34 mouse cellular contexts compared by ENCODE assay signal in genomic region chr13:59690576-59690975, GRCm38 (mm10). TPM values are rescaled to one million over a fixed set of nuclear protein-coding genes. Genes with fewer than 3 reads are reported as not detected.
DNase-seq lines count a peak whose midpoint lies in the region; ATAC-seq and TF ChIP-seq lines count a peak whose summit lies in the region.
"Had no signal": no experiment of that assay in that cellular context is flagged by ENCODE, and none has a peak within 500 bp of the region (broad histone marks: within the 10 kb centered on the region; RNA-seq: fewer than 3 reads in every experiment).

No protein-coding gene starts in this region.

- H3K4me2 ChIP-seq in hindbrain, embryonic 11.5 days (replicated peaks; ENCODE audit: low read depth, low read length): no peak overlapping the region
- no peak overlapping the region for H3K4me2 ChIP-seq in lung, postnatal 0 days (replicated peaks; ENCODE audit: low read depth, low read length)
- H3K4me2 ChIP-seq: embryonic facial prominence, embryonic 12.5 days; embryonic facial prominence, embryonic 15.5 days; heart, embryonic 11.5 days; hindbrain, embryonic 14.5 days had no signal

- ATAC-seq in hindbrain, embryonic 11.5 days (ENCODE audit: low FRiP score): no peak
- no peak for ATAC-seq in lung, postnatal 0 days
- no peak for ATAC-seq in CD4-positive, CD25-positive, alpha-beta regulatory T cell, adult 4 months
- ATAC-seq: forebrain, embryonic 14.5 days; forebrain, postnatal 0 days; hindbrain, postnatal 0 days; inflammation-experienced regulatory T-cells, adult 6 months had no signal

- H3K27me3 ChIP-seq in hindbrain, embryonic 10.5 days (ENCODE audit: insufficient read depth, poor library complexity, severe bottlenecking): peaks cover 70% of the 10 kb centered on the region
- no peaks in the 10 kb centered on the region; the same call in 1 of the 2 replicates for H3K27me3 ChIP-seq in hindbrain, embryonic 11.5 days (ENCODE audit: control insufficient read depth, insufficient read depth, low read length)
- H3K27me3 ChIP-seq in lung, postnatal 0 days (replicated peaks; ENCODE audit: insufficient read depth, low read length): no peaks in the 10 kb centered on the region
- H3K27me3 ChIP-seq: embryonic facial prominence, embryonic 12.5 days; embryonic facial prominence, embryonic 15.5 days had no signal

- no peak for TF ChIP-seq EP300 in lung, postnatal 0 days (IDR thresholded peaks at IDR 0.05)

- H3K27ac ChIP-seq in hindbrain, embryonic 10.5 days: peak overlapping the region; percentile 70; the same call in 1 of the 2 replicates
- no peak overlapping the region for H3K27ac ChIP-seq in hindbrain, embryonic 11.5 days (ENCODE audit: low read depth, low read length)
- H3K27ac ChIP-seq in lung, postnatal 0 days (ENCODE audit: low read length): no peak overlapping the region
- H3K27ac ChIP-seq: embryonic facial prominence, embryonic 12.5 days; embryonic facial prominence, embryonic 15.5 days; hindbrain, embryonic 14.5 days; hindbrain, postnatal 0 days had no signal

- DNase-seq in hindbrain, embryonic 10.5 days (ENCODE audit: low spot score): no peak
- no peak for DNase-seq in hindbrain, embryonic 11.5 days (ENCODE audit: low spot score)
- no peak for DNase-seq in lung, postnatal 0 days (ENCODE audit: low spot score)
- DNase-seq in lung, postnatal 4 days: no peak
- peak; percentile 55 for DNase-seq in ES-CJ7 (ENCODE audit: low read depth, low spot score)
- DNase-seq in layer of hippocampus, adult 18-20 months (ENCODE audit: low spot score in 2 of 2): no peak
- DNase-seq: adrenal gland, adult 2 months; adrenal gland, postnatal 14 days; B cell, adult 2 months; cerebellum, adult 11 months; cerebellum, adult 2 months; cerebellum, adult 9-11 months; cerebellum, postnatal 25 days; forebrain, postnatal 0 days; gastrocnemius, postnatal 25 days; heart, adult 18-20 months; kidney, adult 11 months had no signal

- no peaks in the 10 kb centered on the region for H3K36me3 ChIP-seq in hindbrain, embryonic 10.5 days
- H3K36me3 ChIP-seq in hindbrain, embryonic 11.5 days (ENCODE audit: control insufficient read depth, insufficient read depth, low read length): no peaks in the 10 kb centered on the region
- H3K36me3 ChIP-seq in lung, postnatal 0 days (ENCODE audit: insufficient read depth, low read length): no peaks in the 10 kb centered on the region
- H3K36me3 ChIP-seq: embryonic facial prominence, embryonic 12.5 days; embryonic facial prominence, embryonic 15.5 days had no signal

- H3K9ac ChIP-seq in hindbrain, embryonic 11.5 days (ENCODE audit: low read depth, low read length): no peak overlapping the region
- H3K9ac ChIP-seq in lung, postnatal 0 days (replicated peaks; ENCODE audit: low read depth): no peak overlapping the region
- H3K9ac ChIP-seq: embryonic facial prominence, embryonic 12.5 days; embryonic facial prominence, embryonic 15.5 days; forebrain, postnatal 0 days; hindbrain, embryonic 14.5 days had no signal

- 87% methylated on average over 7 of the region's 7 CpGs for WGBS in hindbrain, embryonic 10.5 days
- 84% methylated on average over 7 of the region's 7 CpGs for WGBS in hindbrain, embryonic 11.5 days
- WGBS in lung, postnatal 0 days: 77% methylated on average over 7 of the region's 7 CpGs

- no peak overlapping the region for H3K4me3 ChIP-seq in hindbrain, embryonic 10.5 days
- H3K4me3 ChIP-seq in hindbrain, embryonic 11.5 days (ENCODE audit: low read depth, low read length): no peak overlapping the region
- H3K4me3 ChIP-seq in lung, postnatal 0 days (ENCODE audit: low read depth, low read length): no peak overlapping the region
- H3K4me3 ChIP-seq: embryonic facial prominence, embryonic 12.5 days; embryonic facial prominence, embryonic 15.5 days had no signal

- peaks cover 12% of the 10 kb centered on the region for H3K9me3 ChIP-seq in hindbrain, embryonic 10.5 days
- H3K9me3 ChIP-seq in hindbrain, embryonic 11.5 days (ENCODE audit: control insufficient read depth, low read length): no peaks in the 10 kb centered on the region
- H3K9me3 ChIP-seq in lung, postnatal 0 days (ENCODE audit: low read length): no peaks in the 10 kb centered on the region
- H3K9me3 ChIP-seq: embryonic facial prominence, embryonic 12.5 days; embryonic facial prominence, embryonic 15.5 days had no signal

- H3K4me1 ChIP-seq in hindbrain, embryonic 10.5 days (replicated peaks): peaks cover 36% of the 10 kb centered on the region
- peaks cover 2% of the 10 kb centered on the region; the same call in 1 of the 2 replicates for H3K4me1 ChIP-seq in hindbrain, embryonic 11.5 days (replicated peaks; ENCODE audit: control insufficient read depth, insufficient read depth, low read length)
- no peaks in the 10 kb centered on the region for H3K4me1 ChIP-seq in lung, postnatal 0 days (ENCODE audit: insufficient read depth, low read depth, low read length)
- H3K4me1 ChIP-seq: embryonic facial prominence, embryonic 12.5 days; embryonic facial prominence, embryonic 15.5 days had no signal

- TF ChIP-seq CTCF in lung, postnatal 0 days (IDR thresholded peaks at IDR 0.05): peak; percentile 38

RNA-seq across cellular contexts. Expression of gene 4921517D22Rik, which starts 3.3 kb away (rescaled TPM):
- not detected in 2 replicates for polyA plus RNA-seq in hindbrain, embryonic 10.5 days (2016; fragmentation: Nextera tagmentation; extraction: Ambion mirVana)
- not detected in 2 replicates for polyA plus RNA-seq in hindbrain, embryonic 11.5 days (2014; fragmentation: Nextera tagmentation; extraction: Ambion mirVana)
- not detected in 2 replicates for polyA plus RNA-seq in lung, postnatal 0 days (2015; fragmentation: Nextera tagmentation; extraction: Ambion mirVana)
- not detected for total RNA-seq in layer of hippocampus, adult 18-20 months (2021)
- polyA plus RNA-seq in CD4-positive, CD25-positive, alpha-beta regulatory T cell, adult 4 months (2017; shearing (Covaris generic)): not detected
- total RNA-seq: adrenal gland, adult 2 months; adrenal gland, postnatal 14 days; adrenal gland, postnatal 4 days; common myeloid progenitor, adult 5-6 weeks; ES-E14; forebrain, postnatal 0 days; gastrocnemius, adult 8-10 months; gastrocnemius, postnatal 25 days; heart, adult 18-20 months; heart, postnatal 25 days; hematopoietic stem cell, adult 5-6 weeks; hindbrain, postnatal 0 days had no signal
- polyA plus RNA-seq: adrenal gland, adult 2 months; cerebellum, adult 2 months; embryonic facial prominence, embryonic 12.5 days; embryonic facial prominence, embryonic 15.5 days; forebrain, embryonic 11.5 days; forebrain, embryonic 14.5 days; forebrain, postnatal 0 days; heart, embryonic 11.5 days; heart, embryonic 14.5 days; heart, postnatal 0 days; hindbrain, embryonic 14.5 days; hindbrain, postnatal 0 days; inflammation-experienced regulatory T-cells, adult 6 months had no signal

RNA-seq across cellular contexts. Expression of gene Golm1, which starts 15.0 kb away (rescaled TPM):
- polyA plus RNA-seq in hindbrain, embryonic 10.5 days (2016; fragmentation: Nextera tagmentation; extraction: Ambion mirVana): 144 and 181 TPM in 2 replicates
- polyA plus RNA-seq in hindbrain, embryonic 11.5 days (2014; fragmentation: Nextera tagmentation; extraction: Ambion mirVana): 135 and 147 TPM in 2 replicates
- 31.8 and 32.4 TPM in 2 replicates for polyA plus RNA-seq in lung, postnatal 0 days (2015; fragmentation: Nextera tagmentation; extraction: Ambion mirVana)
- 10 to 100 TPM; 63.2 to 71.2 TPM for total RNA-seq in layer of hippocampus, adult 18-20 months (2021)
- 10 to 100 TPM; 38.6 to 45.1 TPM for polyA plus RNA-seq in CD4-positive, CD25-positive, alpha-beta regulatory T cell, adult 4 months (2017; shearing (Covaris generic))

RNA-seq across cellular contexts. Expression of gene Spata31d1a, which starts 19.6 kb away (rescaled TPM):
- polyA plus RNA-seq in hindbrain, embryonic 10.5 days (2016; fragmentation: Nextera tagmentation; extraction: Ambion mirVana): 0.05 TPM in 1 of 2 replicates, not detected in the other
- polyA plus RNA-seq in hindbrain, embryonic 11.5 days (2014; fragmentation: Nextera tagmentation; extraction: Ambion mirVana): 0.03 TPM in 1 of 2 replicates, not detected in the other
- polyA plus RNA-seq in lung, postnatal 0 days (2015; fragmentation: Nextera tagmentation; extraction: Ambion mirVana): 0.14 and 0.41 TPM in 2 replicates
- under 1 TPM; 0.53 to 0.57 TPM for total RNA-seq in layer of hippocampus, adult 18-20 months (2021)
- not detected for polyA plus RNA-seq in CD4-positive, CD25-positive, alpha-beta regulatory T cell, adult 4 months (2017; shearing (Covaris generic))
- total RNA-seq: adrenal gland, adult 2 months; adrenal gland, postnatal 14 days; adrenal gland, postnatal 4 days; common myeloid progenitor, adult 5-6 weeks; forebrain, postnatal 0 days; gastrocnemius, adult 8-10 months; gastrocnemius, postnatal 25 days; heart, adult 18-20 months; heart, postnatal 25 days; hematopoietic stem cell, adult 5-6 weeks; hindbrain, postnatal 0 days had no signal
- polyA plus RNA-seq: adrenal gland, adult 2 months; embryonic facial prominence, embryonic 12.5 days; forebrain, embryonic 11.5 days; forebrain, embryonic 14.5 days; heart, embryonic 11.5 days; heart, embryonic 14.5 days; heart, postnatal 0 days; inflammation-experienced regulatory T-cells, adult 6 months had no signal

RNA-seq across cellular contexts. Expression of gene Spata31d1b, which starts 21.5 kb away (rescaled TPM):
- 0.04 TPM in 1 of 2 replicates, not detected in the other for polyA plus RNA-seq in hindbrain, embryonic 10.5 days (2016; fragmentation: Nextera tagmentation; extraction: Ambion mirVana)
- polyA plus RNA-seq in hindbrain, embryonic 11.5 days (2014; fragmentation: Nextera tagmentation; extraction: Ambion mirVana): not detected in 2 replicates
- not detected in 2 replicates for polyA plus RNA-seq in lung, postnatal 0 days (2015; fragmentation: Nextera tagmentation; extraction: Ambion mirVana)
- not detected for total RNA-seq in layer of hippocampus, adult 18-20 months (2021)
- not detected for polyA plus RNA-seq in CD4-positive, CD25-positive, alpha-beta regulatory T cell, adult 4 months (2017; shearing (Covaris generic))
- total RNA-seq: adrenal gland, adult 2 months; adrenal gland, postnatal 14 days; adrenal gland, postnatal 4 days; common myeloid progenitor, adult 5-6 weeks; gastrocnemius, adult 8-10 months; gastrocnemius, postnatal 25 days; heart, postnatal 25 days; hematopoietic stem cell, adult 5-6 weeks had no signal
- polyA plus RNA-seq: adrenal gland, adult 2 months; cerebellum, adult 2 months; embryonic facial prominence, embryonic 12.5 days; forebrain, embryonic 11.5 days; forebrain, embryonic 14.5 days; forebrain, postnatal 0 days; heart, embryonic 11.5 days; heart, embryonic 14.5 days; heart, postnatal 0 days; hindbrain, embryonic 14.5 days; hindbrain, postnatal 0 days; inflammation-experienced regulatory T-cells, adult 6 months had no signal

RNA-seq across cellular contexts. Expression of gene Spata31d1d, which starts 41.0 kb away (rescaled TPM):
- not detected in 2 replicates for polyA plus RNA-seq in hindbrain, embryonic 10.5 days (2016; fragmentation: Nextera tagmentation; extraction: Ambion mirVana)
- not detected in 2 replicates for polyA plus RNA-seq in hindbrain, embryonic 11.5 days (2014; fragmentation: Nextera tagmentation; extraction: Ambion mirVana)
- polyA plus RNA-seq in lung, postnatal 0 days (2015; fragmentation: Nextera tagmentation; extraction: Ambion mirVana): not detected in 2 replicates
- total RNA-seq in layer of hippocampus, adult 18-20 months (2021): not detected
- not detected for polyA plus RNA-seq in CD4-positive, CD25-positive, alpha-beta regulatory T cell, adult 4 months (2017; shearing (Covaris generic))
- total RNA-seq: adrenal gland, adult 2 months; adrenal gland, postnatal 14 days; adrenal gland, postnatal 4 days; common myeloid progenitor, adult 5-6 weeks; forebrain, postnatal 0 days; gastrocnemius, adult 8-10 months; gastrocnemius, postnatal 25 days; heart, adult 18-20 months; heart, postnatal 25 days; hematopoietic stem cell, adult 5-6 weeks; hindbrain, postnatal 0 days had no signal
- polyA plus RNA-seq: adrenal gland, adult 2 months; embryonic facial prominence, embryonic 12.5 days; embryonic facial prominence, embryonic 15.5 days; forebrain, embryonic 11.5 days; forebrain, embryonic 14.5 days; forebrain, postnatal 0 days; heart, embryonic 11.5 days; heart, embryonic 14.5 days; heart, postnatal 0 days; hindbrain, postnatal 0 days; inflammation-experienced regulatory T-cells, adult 6 months had no signal
